Mouse (Mus musculus) heart, adult 10 weeks (tissue): ENCODE measurements around the gene C6. TPM values are rescaled to one million over a fixed set of nuclear protein-coding genes. Genes with fewer than 3 reads are reported as not detected.

Experiments used
- polyA plus RNA-seq: library from polyadenylated mRNA; stranded (reverse); fragments of 350-450 nt; fragmentation: Illumina TruSeq; extraction: RNeasy Lipid Tissue Mini Kit (QIAGEN cat#74804); gene quantifications from one replicate; pipeline ENCODE4 v1.2.3, GENCODE M21; 2014; ENCODE audit warnings: low read depth, low replicate concordance

The C6 gene
- polyA plus RNA-seq, result not detected

DNA sequence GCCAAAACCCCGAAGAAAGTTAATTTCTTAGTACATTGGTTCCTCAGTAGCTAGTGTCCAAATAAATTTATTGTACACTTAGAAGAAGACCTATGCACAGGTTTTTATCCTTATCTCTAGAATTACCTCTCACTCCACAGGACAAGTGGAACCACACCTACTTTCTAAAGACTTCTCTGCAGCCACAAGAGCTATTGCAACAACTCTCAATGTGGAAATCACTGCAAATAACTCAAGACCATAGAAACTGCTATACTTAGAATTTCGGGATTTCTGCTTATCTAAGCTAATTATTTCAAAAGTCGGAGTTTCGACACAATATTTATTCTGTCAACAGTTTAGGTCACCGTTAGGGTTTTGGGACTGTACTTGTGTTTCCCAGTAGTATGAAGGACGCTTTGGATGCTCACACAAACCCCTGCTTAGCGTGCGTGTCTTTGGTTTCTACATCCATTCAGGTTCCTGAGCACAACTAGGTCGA, at the start of gene C6:
TSS of gene C6 (plus strand) at position 346 of the 481 bp plus-strand sequence.

Other genes with a start within 250 kb of the C6 start
- not detected for gene Mroh2b, start 171.6 kb downstream of the C6 start, polyA plus RNA-seq